Mouse (Mus musculus) midbrain, embryonic 12.5 days (tissue): ENCODE data around the gene Rprd1b. TPM values are rescaled to one million over a fixed set of nuclear protein-coding genes. Genes with fewer than 3 reads are reported as not detected.

Experiments
- ATAC-seq: fragments of 200-750 bp; cut with Nextera tagmentation; 2 replicates; pipeline ENCODE4 v1.8.0; 2017; ENCODE audit warnings: low read depth, moderate TSS enrichment, moderate library complexity; ENCODE audit not compliant: low FRiP score
- H3K27ac ChIP-seq: fragments of 300-500 bp; sonication (generic); replicated peaks from 2 replicates; pipeline ENCODE4 v1.5.1; 2016; ENCODE audit warnings: mild to moderate bottlenecking
- H3K27me3 ChIP-seq: fragments of 300-500 bp; sonication (generic); 2 replicates; pipeline ENCODE4 v1.6.1; 2016; ENCODE audit warnings: mild to moderate bottlenecking
- H3K36me3 ChIP-seq: fragments of 300-500 bp; sonication (generic); 2 replicates; pipeline ENCODE4 v1.6.1; 2016
- H3K4me1 ChIP-seq: fragments of 300-500 bp; sonication (generic); 2 replicates; pipeline ENCODE4 v1.6.1; 2016
- H3K4me2 ChIP-seq: fragments of 300-500 bp; sonication (generic); replicated peaks from 2 replicates; pipeline ENCODE4 v1.6.1; 2016; ENCODE audit warnings: mild to moderate bottlenecking, moderate library complexity
- H3K4me3 ChIP-seq: fragments of 300-500 bp; sonication (generic); 2 replicates; pipeline ENCODE4 v1.5.1; 2016; ENCODE audit warnings: mild to moderate bottlenecking
- H3K9ac ChIP-seq: fragments of 300-500 bp; sonication (generic); replicated peaks from 2 replicates; pipeline ENCODE4 v1.6.1; 2016; ENCODE audit warnings: mild to moderate bottlenecking, moderate library complexity
- H3K9me3 ChIP-seq: fragments of 300-500 bp; sonication (generic); 2 replicates; pipeline ENCODE4 v1.6.1; 2016; ENCODE audit warnings: mild to moderate bottlenecking
- WGBS: fragments of 180-500 bp; shearing (Covaris S2); methylation state at CpG from one replicate; pipeline ENCODE4 v1.1.7; 2016; 5-methylcytosine and 5-hydroxymethylcytosine counted together
- polyA plus RNA-seq: library from polyadenylated mRNA; unstranded; fragments of >200 nt; fragmentation: Nextera tagmentation; extraction: Ambion mirVana; gene quantifications from 2 replicates; pipeline ENCODE4 v1.2.1, GENCODE M21; 2016

The Rprd1b gene
- polyA plus RNA-seq, 1 experiment from 2014 or later: 57.9 TPM

GRCm38 (mm10) chr2:158093345-158093744 is 65.0 kb downstream of the Rprd1b start:
- WGBS: 57% methylated on average over 5 of the region's 5 CpGs
- no peak overlapping the region for H3K4me3 ChIP-seq
- no peak overlapping the region for H3K4me2 ChIP-seq
- H3K36me3 ChIP-seq: no peaks in the 10 kb centered on the region
- no peak overlapping the region for H3K9ac ChIP-seq
- no peak for ATAC-seq
- no peaks in the 10 kb centered on the region for H3K9me3 ChIP-seq
- no peaks in the 10 kb centered on the region for H3K27me3 ChIP-seq
- no peak overlapping the region for H3K27ac ChIP-seq
- peaks cover 4% of the 10 kb centered on the region; the same call in 1 of the 2 replicates for H3K4me1 ChIP-seq

DNA sequence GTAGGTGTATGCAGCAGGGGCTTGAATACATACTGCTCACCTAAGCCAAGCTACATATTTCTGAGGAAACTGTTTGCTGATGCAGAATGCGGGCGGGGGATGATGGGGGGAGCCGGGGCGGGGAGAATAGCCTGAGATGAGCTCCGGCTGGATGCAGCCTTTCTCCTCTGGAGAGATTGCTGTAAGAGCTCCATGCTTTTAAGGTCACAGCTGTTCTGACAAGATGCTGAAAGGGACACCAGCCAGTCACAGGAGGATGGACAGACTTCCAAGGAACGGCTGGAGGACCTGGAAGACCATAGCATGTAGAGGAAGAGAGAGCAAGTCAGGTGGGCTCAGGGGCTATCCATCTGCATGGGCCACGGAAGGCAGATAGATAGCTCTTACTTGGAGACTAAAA is 66.0 kb downstream of the Rprd1b start:
- 83% methylated on average over 7 of the region's 7 CpGs for WGBS
- no peaks in the 10 kb centered on the region for H3K36me3 ChIP-seq
- H3K4me1 ChIP-seq: peaks cover 4% of the 10 kb centered on the region; the same call in 1 of the 2 replicates
- no peak overlapping the region for H3K9ac ChIP-seq
- no peaks in the 10 kb centered on the region for H3K9me3 ChIP-seq
- ATAC-seq: no peak
- no peak overlapping the region for H3K4me3 ChIP-seq
- H3K27ac ChIP-seq: no peak overlapping the region
- H3K4me2 ChIP-seq: no peak overlapping the region
- no peaks in the 10 kb centered on the region for H3K27me3 ChIP-seq

- no peak overlapping the region for H3K4me3 ChIP-seq
- H3K27ac ChIP-seq: no peak overlapping the region
- no peaks in the 10 kb centered on the region for H3K9me3 ChIP-seq
- H3K36me3 ChIP-seq: no peaks in the 10 kb centered on the region
- H3K9ac ChIP-seq: no peak overlapping the region
- ATAC-seq: no peak
- 85% methylated on average over 5 of the region's 5 CpGs for WGBS
- no peak overlapping the region for H3K4me2 ChIP-seq
- H3K27me3 ChIP-seq: no peaks in the 10 kb centered on the region
- H3K4me1 ChIP-seq: peaks cover 4% of the 10 kb centered on the region; the same call in 1 of the 2 replicates
Observed at GRCm38 (mm10) chr2:158094846-158095245, 66.5 kb downstream of the Rprd1b start.

- no peaks in the 10 kb centered on the region for H3K9me3 ChIP-seq
- H3K36me3 ChIP-seq: no peaks in the 10 kb centered on the region
- WGBS: 85% methylated on average over 5 of the region's 5 CpGs
- no peak overlapping the region for H3K27ac ChIP-seq
- no peak for ATAC-seq
- H3K4me1 ChIP-seq: peaks cover 4% of the 10 kb centered on the region; the same call in 1 of the 2 replicates
- H3K9ac ChIP-seq: no peak overlapping the region
- H3K4me3 ChIP-seq: no peak overlapping the region
- H3K4me2 ChIP-seq: no peak overlapping the region
- 0 out of 2 replicates have a peak, but pooled peaks cover under 1% of the 10 kb centered on the region for H3K27me3 ChIP-seq
Observed at GRCm38 (mm10) chr2:158097071-158097470, 68.8 kb downstream of the Rprd1b start.

- H3K27me3 ChIP-seq: 0 out of 2 replicates have a peak, but pooled peaks cover 3% of the 10 kb centered on the region
- no peaks in the 10 kb centered on the region for H3K4me1 ChIP-seq
- no peaks in the 10 kb centered on the region for H3K36me3 ChIP-seq
- no peak overlapping the region for H3K9ac ChIP-seq
- 83% methylated on average over 5 of the region's 5 CpGs for WGBS
- H3K9me3 ChIP-seq: no peaks in the 10 kb centered on the region
- no peak overlapping the region for H3K4me3 ChIP-seq
- ATAC-seq: no peak
- H3K27ac ChIP-seq: no peak overlapping the region
- no peak overlapping the region for H3K4me2 ChIP-seq
Observed at GRCm38 (mm10) chr2:158098730-158099129, 70.4 kb downstream of the Rprd1b start.

DNA sequence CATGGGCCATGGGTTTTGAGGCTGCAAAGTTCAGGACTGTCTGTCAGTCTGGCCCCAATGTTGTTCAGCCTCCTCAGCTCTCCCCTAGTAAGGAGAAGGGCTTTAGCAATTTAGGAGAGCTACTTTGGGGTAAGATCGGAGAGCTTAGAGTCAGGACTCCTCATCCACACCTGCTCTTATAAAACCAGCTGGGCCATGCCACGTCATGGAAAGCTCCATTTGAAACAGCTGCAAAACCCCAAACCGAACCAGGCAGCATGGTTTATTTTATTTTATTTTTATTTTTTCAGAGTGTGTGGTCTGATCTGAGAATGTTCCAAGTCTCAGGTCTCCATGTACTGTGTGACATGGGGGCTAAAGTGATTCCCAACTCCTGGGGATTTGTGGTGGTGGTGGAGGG is 71.2 kb downstream of the Rprd1b start:
- no peak overlapping the region for H3K4me3 ChIP-seq
- no peak for ATAC-seq
- H3K9me3 ChIP-seq: no peaks in the 10 kb centered on the region
- no peak overlapping the region for H3K9ac ChIP-seq
- WGBS: 79% methylated on average over 3 of the region's 3 CpGs
- H3K4me2 ChIP-seq: no peak overlapping the region
- H3K36me3 ChIP-seq: no peaks in the 10 kb centered on the region
- 0 out of 2 replicates have a peak, but pooled peaks cover 3% of the 10 kb centered on the region for H3K27me3 ChIP-seq
- no peak overlapping the region for H3K27ac ChIP-seq
- no peaks in the 10 kb centered on the region for H3K4me1 ChIP-seq

GRCm38 (mm10) chr2:158101768-158102167 is 73.5 kb downstream of the Rprd1b start:
- Histone ChIP-seq H3K4me3 (no peak overlapping the region), H3K27ac (no peak overlapping the region), H3K9me3 (no peaks in the 10 kb centered on the region), H3K4me2 (no peak overlapping the region), H3K27me3 (0 out of 2 replicates have a peak, but pooled peaks cover 3% of the 10 kb centered on the region), H3K9ac (no peak overlapping the region), H3K36me3 (no peaks in the 10 kb centered on the region), H3K4me1 (no peaks in the 10 kb centered on the region)
- no peak for ATAC-seq
- WGBS: 79% methylated on average over 5 of the region's 5 CpGs

DNA sequence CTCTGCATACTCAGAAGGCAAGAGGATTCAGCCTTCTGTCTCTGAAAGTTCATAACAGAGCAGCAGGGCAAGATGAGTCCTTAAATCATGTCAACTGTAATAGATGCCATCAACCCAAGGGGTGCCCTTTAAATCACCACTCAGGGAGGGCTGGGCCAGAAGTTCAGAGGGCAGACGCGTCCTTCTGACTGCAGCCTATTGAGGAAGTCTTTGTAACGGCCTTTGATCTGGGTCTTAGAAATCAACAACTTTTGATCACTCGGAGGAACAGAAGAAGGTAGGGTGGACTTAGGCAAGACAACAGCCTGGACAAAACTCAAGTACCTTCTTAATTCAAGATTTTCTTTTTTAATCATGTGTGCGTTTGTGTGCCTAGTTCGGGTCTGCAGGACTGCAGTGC is 76.7 kb downstream of the Rprd1b start:
- ATAC-seq: no peak
- Histone ChIP-seq H3K4me1 (no peaks in the 10 kb centered on the region), H3K27me3 (0 out of 2 replicates have a peak, but pooled peaks cover 3% of the 10 kb centered on the region), H3K9ac (no peak overlapping the region), H3K27ac (no peak overlapping the region), H3K4me3 (no peak overlapping the region), H3K9me3 (no peaks in the 10 kb centered on the region), H3K36me3 (no peaks in the 10 kb centered on the region), H3K4me2 (no peak overlapping the region)
- 75% methylated on average over 6 of the region's 6 CpGs for WGBS

DNA sequence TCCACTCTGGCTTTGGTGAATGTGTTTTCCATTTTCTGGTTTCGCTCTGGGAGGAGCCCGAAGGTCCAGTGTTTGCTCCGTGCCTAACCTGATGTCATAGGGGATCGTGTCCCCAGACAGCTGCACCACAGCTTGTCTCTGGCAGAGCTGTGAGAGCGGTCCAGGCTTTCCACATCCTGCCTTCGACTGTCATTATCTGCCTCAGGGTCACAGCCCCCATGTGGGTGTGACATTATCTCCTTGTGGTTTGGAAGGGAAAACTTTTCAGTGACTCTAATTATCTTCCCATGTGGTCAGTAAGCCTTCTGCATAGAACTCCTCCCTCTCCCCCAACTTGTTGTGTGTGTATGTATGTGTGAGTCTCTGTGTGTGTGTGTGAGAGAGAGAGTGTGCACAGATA is 77.3 kb downstream of the Rprd1b start:
- Histone ChIP-seq H3K4me1 (no peaks in the 10 kb centered on the region), H3K9ac (no peak overlapping the region), H3K4me3 (no peak overlapping the region), H3K4me2 (no peak overlapping the region), H3K27ac (no peak overlapping the region), H3K36me3 (no peaks in the 10 kb centered on the region), H3K27me3 (0 out of 2 replicates have a peak, but pooled peaks cover 3% of the 10 kb centered on the region), H3K9me3 (no peaks in the 10 kb centered on the region)
- ATAC-seq: no peak
- WGBS: 88% methylated on average over 6 of the region's 6 CpGs

- Histone ChIP-seq H3K27me3 (0 out of 2 replicates have a peak, but pooled peaks cover 2% of the 10 kb centered on the region), H3K9me3 (no peaks in the 10 kb centered on the region), H3K27ac (no peak overlapping the region), H3K36me3 (no peaks in the 10 kb centered on the region), H3K4me3 (no peak overlapping the region), H3K9ac (no peak overlapping the region), H3K4me2 (no peak overlapping the region), H3K4me1 (no peaks in the 10 kb centered on the region)
- 44% methylated on average over 6 of the region's 6 CpGs for WGBS
- ATAC-seq: no peak
Observed at GRCm38 (mm10) chr2:158106947-158107587, 78.8 kb downstream of the Rprd1b start.

GRCm38 (mm10) chr2:158109516-158109915 is 81.2 kb downstream of the Rprd1b start:
- WGBS: 66% methylated on average over 8 of the region's 8 CpGs
- ATAC-seq: no peak
- Histone ChIP-seq H3K27me3 (no peaks in the 10 kb centered on the region), H3K9ac (no peak overlapping the region), H3K9me3 (no peaks in the 10 kb centered on the region), H3K27ac (no peak overlapping the region), H3K4me1 (no peaks in the 10 kb centered on the region), H3K4me2 (no peak overlapping the region), H3K36me3 (no peaks in the 10 kb centered on the region), H3K4me3 (no peak overlapping the region)

GRCm38 (mm10) chr2:158113591-158114257 is 85.4 kb downstream of the Rprd1b start:
- ATAC-seq: no peak
- H3K36me3 ChIP-seq: no peaks in the 10 kb centered on the region
- 39% methylated on average over 9 of the region's 9 CpGs for WGBS
- H3K4me2 ChIP-seq: no peak overlapping the region
- no peak overlapping the region for H3K4me3 ChIP-seq
- no peak overlapping the region for H3K9ac ChIP-seq
- no peak overlapping the region for H3K27ac ChIP-seq
- H3K4me1 ChIP-seq: no peaks in the 10 kb centered on the region
- no peaks in the 10 kb centered on the region for H3K9me3 ChIP-seq
- H3K27me3 ChIP-seq: no peaks in the 10 kb centered on the region
